Mouse (Mus musculus) spleen, adult 2 months (tissue): Measurements from ENCODE around the gene Wdr3.

Experiments used
- CTCF ChIP-seq: fragments of 200-500 bp; IDR thresholded peaks from 2 replicates; pipeline ENCODE4 v1.5.1; 2011; ENCODE audit warnings: mild to moderate bottlenecking, inconsistent platforms; ENCODE audit not compliant: insufficient read depth, insufficient read length, insufficient replicate concordance; ENCODE audit errors: extremely low read depth
- POLR2A ChIP-seq: fragments of 200-500 bp; IDR thresholded peaks from 2 replicates; pipeline ENCODE4 v1.6.1; 2011; ENCODE audit warnings: low read depth, low read length, inconsistent platforms

GRCm38 (mm10) chr3:100176031-100176430, 13.8 kb upstream of the Wdr3 start:
- TF ChIP-seq CTCF (no peak), POLR2A (no peak)
